Mouse (Mus musculus) cerebellum, adult 2 months (tissue): ENCODE data around the gene Nags. TPM values are rescaled to one million over a fixed set of nuclear protein-coding genes. Genes with fewer than 3 reads are reported as not detected.

Experiments
- DNase-seq, 2 experiments: peaks; one replicate each; pipeline ENCODE4 v3.0.0; 2021
- H3K27ac ChIP-seq: fragments of 200-500 bp; 2 replicates; pipeline ENCODE4 v1.5.1; 2012; ENCODE audit warnings: low read length, control low read depth, inconsistent platforms; ENCODE audit not compliant: insufficient read depth
- H3K27me3 ChIP-seq: fragments of 200-500 bp; 2 replicates; pipeline ENCODE4 v1.6.1; 2012; ENCODE audit warnings: inconsistent platforms, mild to moderate bottlenecking, low read length, moderate library complexity; ENCODE audit not compliant: control insufficient read depth, insufficient read depth
- H3K4me1 ChIP-seq: fragments of 200-500 bp; 2 replicates; pipeline ENCODE4 v1.6.1; 2011; ENCODE audit warnings: low read length; ENCODE audit not compliant: control insufficient read depth, insufficient read depth
- H3K4me3 ChIP-seq: fragments of 200-500 bp; replicated peaks from 2 replicates; pipeline ENCODE3; 2011; ENCODE audit warnings: mild to moderate bottlenecking, low read depth, low read length, control low read depth; ENCODE audit not compliant: insufficient read depth
- CTCF ChIP-seq: fragments of 200-500 bp; IDR thresholded peaks from 2 replicates; pipeline ENCODE4 v1.5.1; 2011; ENCODE audit warnings: low read depth, mild to moderate bottlenecking, control low read depth, low read length, moderate library complexity, borderline replicate concordance; ENCODE audit not compliant: insufficient read depth
- POLR2A ChIP-seq: fragments of 200-500 bp; IDR thresholded peaks from 2 replicates; pipeline ENCODE4 v1.6.1; 2011; ENCODE audit warnings: low read length, control low read depth, borderline replicate concordance; ENCODE audit not compliant: insufficient read depth
- WGBS: fragments of 180-500 bp; shearing (Covaris S2); methylation state at CpG from one replicate; pipeline ENCODE4 v1.1.7; 2018; 5-methylcytosine and 5-hydroxymethylcytosine counted together
- polyA plus RNA-seq: library from polyadenylated mRNA; depleted of rRNA; stranded (reverse); fragments of >200 nt; gene quantifications from 2 replicates; pipeline ENCODE4 v1.2.3, GENCODE M21; 2012; rRNA removed

The Nags gene
- not detected in 2 replicates for polyA plus RNA-seq

- Histone ChIP-seq H3K4me3 (no peak within 1 kb of the TSS), H3K27me3 (peaks cover 3% of the 10 kb centered on the region; the same call in 1 of the 2 replicates), H3K4me1 (no peaks in the 10 kb centered on the region), H3K27ac (no peak within 1 kb of the TSS)
- TF ChIP-seq CTCF = no peak
- no peak for TF ChIP-seq POLR2A
- DNase-seq = no peak
- 4% methylated on average over 50 of the region's 50 CpGs for WGBS
These were observed at the start of gene Nags for GRCm38 (mm10) chr11:102145471-102146001. Nags (plus strand) TSS chr11:102145513.

- WGBS = 81% methylated on average over 3 of the region's 3 CpGs
- DNase-seq = no peak
- Histone ChIP-seq H3K27ac (no peak overlapping the region), H3K27me3 (no peaks in the 10 kb centered on the region), H3K4me3 (no peak overlapping the region), H3K4me1 (0 out of 2 replicates have a peak, but pooled peaks cover 6% of the 10 kb centered on the region)
- TF ChIP-seq POLR2A (no peak), CTCF (no peak)
These were observed 49.6 kb upstream of the Nags start for GRCm38 (mm10) chr11:102095676-102096075.

GRCm38 (mm10) chr11:102096446-102096845 is 48.9 kb upstream of the Nags start:
- Histone ChIP-seq H3K27me3 (no peaks in the 10 kb centered on the region), H3K27ac (no peak overlapping the region), H3K4me3 (no peak overlapping the region), H3K4me1 (0 out of 2 replicates have a peak, but pooled peaks cover 6% of the 10 kb centered on the region)
- no peak for DNase-seq
- no peak for TF ChIP-seq POLR2A
- no peak for TF ChIP-seq CTCF
- WGBS = 81% methylated on average over 5 of the region's 5 CpGs

GRCm38 (mm10) chr11:102096887-102097391 is 48.4 kb upstream of the Nags start:
- peak overlapping the region; percentile 44 for H3K4me3 ChIP-seq
- no peak overlapping the region for H3K27ac ChIP-seq
- peak; percentile 72 to 74 for DNase-seq
- H3K27me3 ChIP-seq = no peaks in the 10 kb centered on the region
- TF ChIP-seq POLR2A = no peak
- TF ChIP-seq CTCF = peak; percentile 62
- WGBS = 3% methylated on average over 18 of the region's 18 CpGs
- 0 out of 2 replicates have a peak, but pooled peaks cover 6% of the 10 kb centered on the region for H3K4me1 ChIP-seq

- 91% methylated on average over 4 of the region's 4 CpGs for WGBS
These were observed 44.1 kb upstream of the Nags start, which contains the start of gene Ppy for GRCm38 (mm10) chr11:102101219-102101618. Ppy (minus strand) TSS chr11:102101319.

GRCm38 (mm10) chr11:102102485-102103258 is 42.6 kb upstream of the Nags start:
- peak; percentile 45 to 70 for DNase-seq
- H3K4me3 ChIP-seq = no peak overlapping the region
- 13% methylated on average over 17 of the region's 17 CpGs for WGBS
- TF ChIP-seq POLR2A (no peak), CTCF (peak; percentile 63)
- no peaks in the 10 kb centered on the region for H3K4me1 ChIP-seq
- H3K27me3 ChIP-seq = peaks cover 2% of the 10 kb centered on the region; the same call in 1 of the 2 replicates
- no peak overlapping the region for H3K27ac ChIP-seq

More at GRCm38 (mm10) chr11:102101219-102101618, 44.1 kb upstream of the Nags start, which contains the start of gene Ppy:
- Histone ChIP-seq H3K27me3 (no peaks in the 10 kb centered on the region), H3K27ac (no peak within 1 kb of the TSS), H3K4me1 (0 out of 2 replicates have a peak, but pooled peaks cover 6% of the 10 kb centered on the region), H3K4me3 (no peak within 1 kb of the TSS)
- no peak for DNase-seq
- TF ChIP-seq POLR2A (no peak), CTCF (no peak)

- WGBS = 5% methylated on average over 21 of the region's 21 CpGs
These were observed 38.4 kb upstream of the Nags start for GRCm38 (mm10) chr11:102106911-102107310.

GRCm38 (mm10) chr11:102107732-102108131 is 37.6 kb upstream of the Nags start, which contains the start of gene Pyy:
Pyy (minus strand) TSS chr11:102107832.
- WGBS = 13% methylated on average over 9 of the region's 9 CpGs
- Histone ChIP-seq H3K4me3 (no peak within 1 kb of the TSS), H3K27ac (no peak within 1 kb of the TSS), H3K27me3 (peaks cover 2% of the 10 kb centered on the region; the same call in 1 of the 2 replicates), H3K4me1 (no peaks in the 10 kb centered on the region)
- DNase-seq = no peak
- no peak for TF ChIP-seq CTCF
- TF ChIP-seq POLR2A = no peak

More at GRCm38 (mm10) chr11:102106911-102107310, 38.4 kb upstream of the Nags start:
- Histone ChIP-seq H3K4me1 (no peaks in the 10 kb centered on the region), H3K27me3 (peaks cover 2% of the 10 kb centered on the region; the same call in 1 of the 2 replicates), H3K27ac (no peak overlapping the region), H3K4me3 (no peak overlapping the region)
- no peak for DNase-seq
- TF ChIP-seq POLR2A (no peak), CTCF (no peak)
